Mouse (Mus musculus): ENCODE measurements at regions not wholly inside any gene's neighbourhood (a gene's known extent, or its start where the extent isn't known, plus 50 kb on each side); places are given as distances from the start of the nearest gene placed in this dataset.

GRCm38 (mm10) chr16:93454080-93454997, 149.5 kb downstream of the Setd4 start:
- H3K36me3 ChIP-seq (ENCODE audit: control insufficient read depth, insufficient read depth, low read length, poor library complexity, severe bottlenecking) = no peaks in the 10 kb centered on the region
- H3K4me3 ChIP-seq (ENCODE audit: low read depth, low read length) = no peak overlapping the region
- no peak for TF ChIP-seq EP300 (IDR thresholded peaks at IDR 0.05; ENCODE audit: insufficient read depth, low read depth, low read length)
- peak; percentile 94 for TF ChIP-seq CTCF (IDR thresholded peaks at IDR 0.05; ENCODE audit: low read depth, low read length)
- H3K9ac ChIP-seq (ENCODE audit: low read depth, poor library complexity, severe bottlenecking) = no peak overlapping the region
- H3K9me3 ChIP-seq (replicated peaks; ENCODE audit: control insufficient read depth, insufficient read depth, low read length, poor library complexity, severe bottlenecking) = no peaks in the 10 kb centered on the region
- H3K4me1 ChIP-seq (ENCODE audit: control insufficient read depth, insufficient read depth, low read length) = no peaks in the 10 kb centered on the region
- H3K27me3 ChIP-seq (ENCODE audit: control insufficient read depth, insufficient read depth, low read length, poor library complexity, severe bottlenecking) = no peaks in the 10 kb centered on the region
- H3K27ac ChIP-seq (ENCODE audit: insufficient read depth, low read length) = no peak overlapping the region

- H3K4me3 ChIP-seq (ENCODE audit: low read depth, low read length) = no peak overlapping the region
- H3K27me3 ChIP-seq (ENCODE audit: control insufficient read depth, insufficient read depth, low read length, poor library complexity, severe bottlenecking) = no peaks in the 10 kb centered on the region
- H3K9me3 ChIP-seq (replicated peaks; ENCODE audit: control insufficient read depth, insufficient read depth, low read length, poor library complexity, severe bottlenecking) = no peaks in the 10 kb centered on the region
- H3K4me1 ChIP-seq (ENCODE audit: control insufficient read depth, insufficient read depth, low read length) = no peaks in the 10 kb centered on the region
- no peak overlapping the region for H3K27ac ChIP-seq (ENCODE audit: insufficient read depth, low read length)
- no peaks in the 10 kb centered on the region for H3K36me3 ChIP-seq (ENCODE audit: control insufficient read depth, insufficient read depth, low read length, poor library complexity, severe bottlenecking)
- no peak overlapping the region for H3K9ac ChIP-seq (ENCODE audit: low read depth, poor library complexity, severe bottlenecking)
- TF ChIP-seq CTCF (IDR thresholded peaks at IDR 0.05; ENCODE audit: low read depth, low read length) (no peak), EP300 (IDR thresholded peaks at IDR 0.05; ENCODE audit: insufficient read depth, low read depth, low read length) (no peak), POLR2A (IDR thresholded peaks at IDR 0.05; ENCODE audit: insufficient read depth, low read length) (no peak)
Measured at GRCm38 (mm10) chr16:93453056-93453455, 150.8 kb downstream of the Setd4 start.

- Histone ChIP-seq H3K9ac (ENCODE audit: low read depth, poor library complexity, severe bottlenecking) (no peak overlapping the region), H3K36me3 (ENCODE audit: control insufficient read depth, insufficient read depth, low read length, poor library complexity, severe bottlenecking) (no peaks in the 10 kb centered on the region), H3K4me1 (ENCODE audit: control insufficient read depth, insufficient read depth, low read length) (no peaks in the 10 kb centered on the region), H3K27ac (ENCODE audit: insufficient read depth, low read length) (no peak overlapping the region), H3K4me3 (ENCODE audit: low read depth, low read length) (no peak overlapping the region), H3K27me3 (ENCODE audit: control insufficient read depth, insufficient read depth, low read length, poor library complexity, severe bottlenecking) (no peaks in the 10 kb centered on the region), H3K9me3 (replicated peaks; ENCODE audit: control insufficient read depth, insufficient read depth, low read length, poor library complexity, severe bottlenecking) (no peaks in the 10 kb centered on the region)
- TF ChIP-seq CTCF (IDR thresholded peaks at IDR 0.05; ENCODE audit: low read depth, low read length) = no peak
- no peak for TF ChIP-seq EP300 (IDR thresholded peaks at IDR 0.05; ENCODE audit: insufficient read depth, low read depth, low read length)
Measured at GRCm38 (mm10) chr16:93450896-93451295, 153.0 kb downstream of the Setd4 start.

GRCm38 (mm10) chr16:93449925-93450324, 153.9 kb downstream of the Setd4 start:
- no peak for TF ChIP-seq CTCF (IDR thresholded peaks at IDR 0.05; ENCODE audit: low read depth, low read length)
- TF ChIP-seq POLR2A (IDR thresholded peaks at IDR 0.05; ENCODE audit: insufficient read depth, low read length) = no peak
- TF ChIP-seq EP300 (IDR thresholded peaks at IDR 0.05; ENCODE audit: insufficient read depth, low read depth, low read length) = no peak
- Histone ChIP-seq H3K9ac (ENCODE audit: low read depth, poor library complexity, severe bottlenecking) (no peak overlapping the region), H3K4me1 (ENCODE audit: control insufficient read depth, insufficient read depth, low read length) (no peaks in the 10 kb centered on the region), H3K27ac (ENCODE audit: insufficient read depth, low read length) (no peak overlapping the region), H3K27me3 (ENCODE audit: control insufficient read depth, insufficient read depth, low read length, poor library complexity, severe bottlenecking) (no peaks in the 10 kb centered on the region), H3K36me3 (ENCODE audit: control insufficient read depth, insufficient read depth, low read length, poor library complexity, severe bottlenecking) (no peaks in the 10 kb centered on the region), H3K9me3 (replicated peaks; ENCODE audit: control insufficient read depth, insufficient read depth, low read length, poor library complexity, severe bottlenecking) (no peaks in the 10 kb centered on the region), H3K4me3 (ENCODE audit: low read depth, low read length) (no peak overlapping the region)

GRCm38 (mm10) chr16:93448124-93448523, 155.7 kb downstream of the Setd4 start:
- Histone ChIP-seq H3K27me3 (ENCODE audit: control insufficient read depth, insufficient read depth, low read length, poor library complexity, severe bottlenecking) (no peaks in the 10 kb centered on the region), H3K4me3 (ENCODE audit: low read depth, low read length) (no peak overlapping the region), H3K4me1 (ENCODE audit: control insufficient read depth, insufficient read depth, low read length) (no peaks in the 10 kb centered on the region), H3K36me3 (ENCODE audit: control insufficient read depth, insufficient read depth, low read length, poor library complexity, severe bottlenecking) (no peaks in the 10 kb centered on the region), H3K9ac (ENCODE audit: low read depth, poor library complexity, severe bottlenecking) (no peak overlapping the region), H3K9me3 (replicated peaks; ENCODE audit: control insufficient read depth, insufficient read depth, low read length, poor library complexity, severe bottlenecking) (no peaks in the 10 kb centered on the region), H3K27ac (ENCODE audit: insufficient read depth, low read length) (no peak overlapping the region)
- TF ChIP-seq POLR2A (IDR thresholded peaks at IDR 0.05; ENCODE audit: insufficient read depth, low read length) = no peak
- no peak for TF ChIP-seq EP300 (IDR thresholded peaks at IDR 0.05; ENCODE audit: insufficient read depth, low read depth, low read length)
- TF ChIP-seq CTCF (IDR thresholded peaks at IDR 0.05; ENCODE audit: low read depth, low read length) = no peak

- TF ChIP-seq EP300 (IDR thresholded peaks at IDR 0.05; ENCODE audit: insufficient read depth, low read depth, low read length) (no peak), POLR2A (IDR thresholded peaks at IDR 0.05; ENCODE audit: insufficient read depth, low read length) (no peak), CTCF (IDR thresholded peaks at IDR 0.05; ENCODE audit: low read depth, low read length) (no peak)
- H3K4me1 ChIP-seq (ENCODE audit: control insufficient read depth, insufficient read depth, low read length) = no peaks in the 10 kb centered on the region
- H3K36me3 ChIP-seq (ENCODE audit: control insufficient read depth, insufficient read depth, low read length, poor library complexity, severe bottlenecking) = no peaks in the 10 kb centered on the region
- no peak overlapping the region for H3K4me3 ChIP-seq (ENCODE audit: low read depth, low read length)
- no peak overlapping the region for H3K9ac ChIP-seq (ENCODE audit: low read depth, poor library complexity, severe bottlenecking)
- no peaks in the 10 kb centered on the region for H3K27me3 ChIP-seq (ENCODE audit: control insufficient read depth, insufficient read depth, low read length, poor library complexity, severe bottlenecking)
- no peaks in the 10 kb centered on the region for H3K9me3 ChIP-seq (replicated peaks; ENCODE audit: control insufficient read depth, insufficient read depth, low read length, poor library complexity, severe bottlenecking)
- H3K27ac ChIP-seq (ENCODE audit: insufficient read depth, low read length) = no peak overlapping the region
Measured at GRCm38 (mm10) chr16:93446970-93447369, 156.9 kb downstream of the Setd4 start.
